Mouse (Mus musculus) heart, postnatal 0 days (tissue): Measurements from ENCODE around the gene Pfdn6. TPM values are rescaled to one million over a fixed set of nuclear protein-coding genes. Genes with fewer than 3 reads are reported as not detected.

Experiments used
- polyA plus RNA-seq: library from polyadenylated mRNA; unstranded; fragments of >200 nt; fragmentation: Nextera tagmentation; extraction: Ambion mirVana; gene quantifications from 2 replicates; pipeline ENCODE4 v1.2.1, GENCODE M21; 2015
- total RNA-seq: library from RNA; depleted of rRNA; stranded (reverse); fragments of >200 nt; gene quantifications from 2 replicates; pipeline ENCODE4 v1.2.3, GENCODE M21; 2014; ENCODE audit warnings: low replicate concordance; rRNA removed

Gene Pfdn6
- total and polyA plus RNA-seq, 2 experiments from 2014 or later = 77.4 to 123 TPM

Other genes with a start within 250 kb of the Pfdn6 start
Only the 30 nearest of the 31 such genes appear.
- 117 and 124 TPM in 2 replicates for gene March2, start 221.7 kb downstream of the Pfdn6 start, total RNA-seq
- 87.6 and 88.5 TPM in 2 replicates for gene March2, start 221.7 kb downstream of the Pfdn6 start, polyA plus RNA-seq
- 58.6 and 87.8 TPM in 2 replicates for gene Rab11b, start 179.8 kb downstream of the Pfdn6 start, total RNA-seq
- 382 and 425 TPM in 2 replicates for gene Rab11b, start 179.8 kb downstream of the Pfdn6 start, polyA plus RNA-seq
- 35.2 and 79.3 TPM in 2 replicates for gene Angptl4, start 158.5 kb downstream of the Pfdn6 start, total RNA-seq
- 59.2 and 124 TPM in 2 replicates for gene Angptl4, start 158.5 kb downstream of the Pfdn6 start, polyA plus RNA-seq
- 33.3 and 68.7 TPM in 2 replicates for gene Kank3, start 129.8 kb downstream of the Pfdn6 start, total RNA-seq
- 46.1 and 50.8 TPM in 2 replicates for gene Kank3, start 129.8 kb downstream of the Pfdn6 start, polyA plus RNA-seq
- gene Rps28, start 115.8 kb downstream of the Pfdn6 start, total RNA-seq = 127 and 305 TPM in 2 replicates
- 622 and 631 TPM in 2 replicates for gene Rps28, start 115.8 kb downstream of the Pfdn6 start, polyA plus RNA-seq
- gene Ndufa7, start 115.8 kb downstream of the Pfdn6 start, total RNA-seq = 467 and 766 TPM in 2 replicates
- 899 and 938 TPM in 2 replicates for gene Ndufa7, start 115.8 kb downstream of the Pfdn6 start, polyA plus RNA-seq
- 17.3 and 24.0 TPM in 2 replicates for gene Cd320, start 97.3 kb downstream of the Pfdn6 start, total RNA-seq
- 37.3 and 41.6 TPM in 2 replicates for gene Cd320, start 97.3 kb downstream of the Pfdn6 start, polyA plus RNA-seq
- not detected in 2 replicates for gene Gm7029, start 66.5 kb downstream of the Pfdn6 start, total RNA-seq
- gene Gm7029, start 66.5 kb downstream of the Pfdn6 start, polyA plus RNA-seq = not detected in 2 replicates
- 17.0 and 30.1 TPM in 2 replicates for gene Kifc1, start 49.7 kb downstream of the Pfdn6 start, total RNA-seq
- 2.0 and 2.1 TPM in 2 replicates for gene Kifc1, start 49.7 kb downstream of the Pfdn6 start, polyA plus RNA-seq
- not detected in 2 replicates for gene Platr17, start 35.2 kb downstream of the Pfdn6 start, total RNA-seq
- gene Platr17, start 35.2 kb downstream of the Pfdn6 start, polyA plus RNA-seq = not detected in 2 replicates
- 15.2 and 19.3 TPM in 2 replicates for gene Daxx, start 30.9 kb downstream of the Pfdn6 start, total RNA-seq
- gene Daxx, start 30.9 kb downstream of the Pfdn6 start, polyA plus RNA-seq = 18.0 and 20.0 TPM in 2 replicates
- gene Tapbp, start 24.4 kb downstream of the Pfdn6 start, total RNA-seq = 50.9 and 84.1 TPM in 2 replicates
- gene Tapbp, start 24.4 kb downstream of the Pfdn6 start, polyA plus RNA-seq = 47.6 and 51.3 TPM in 2 replicates
- gene Zbtb22, start 24.4 kb downstream of the Pfdn6 start, total RNA-seq = 29.1 and 42.9 TPM in 2 replicates
- 10.1 and 12.0 TPM in 2 replicates for gene Zbtb22, start 24.4 kb downstream of the Pfdn6 start, polyA plus RNA-seq
- gene Rgl2, start 10.8 kb downstream of the Pfdn6 start, total RNA-seq = 63.1 and 144 TPM in 2 replicates
- gene Rgl2, start 10.8 kb downstream of the Pfdn6 start, polyA plus RNA-seq = 21.1 and 21.9 TPM in 2 replicates
- gene Wdr46, start 317 bp upstream of the Pfdn6 start, total RNA-seq = 6.7 and 10.9 TPM in 2 replicates
- gene Wdr46, start 317 bp upstream of the Pfdn6 start, polyA plus RNA-seq = 8.9 and 11.1 TPM in 2 replicates
- gene B3galt4, start 11.1 kb upstream of the Pfdn6 start, total RNA-seq = 0.53 and 0.70 TPM in 2 replicates
- gene B3galt4, start 11.1 kb upstream of the Pfdn6 start, polyA plus RNA-seq = 5.5 and 6.1 TPM in 2 replicates
- gene Vps52, start 15.5 kb upstream of the Pfdn6 start, total RNA-seq = 28.2 and 31.8 TPM in 2 replicates
- 27.8 TPM in 2 replicates for gene Vps52, start 15.5 kb upstream of the Pfdn6 start, polyA plus RNA-seq
- gene Rps18, start 15.7 kb upstream of the Pfdn6 start, total RNA-seq = 1,548 and 1,735 TPM in 2 replicates
- gene Rps18, start 15.7 kb upstream of the Pfdn6 start, polyA plus RNA-seq = 845 and 880 TPM in 2 replicates
- gene H2-K1, start 60.0 kb upstream of the Pfdn6 start, total RNA-seq = 61.0 and 84.5 TPM in 2 replicates
- gene H2-K1, start 60.0 kb upstream of the Pfdn6 start, polyA plus RNA-seq = 42.9 and 48.4 TPM in 2 replicates
- 22.5 and 48.5 TPM in 2 replicates for gene Ring1, start 84.3 kb upstream of the Pfdn6 start, total RNA-seq
- 10.3 and 11.9 TPM in 2 replicates for gene Ring1, start 84.3 kb upstream of the Pfdn6 start, polyA plus RNA-seq
- 80.6 and 101 TPM in 2 replicates for gene H2-Ke6, start 87.7 kb upstream of the Pfdn6 start, total RNA-seq
- gene H2-Ke6, start 87.7 kb upstream of the Pfdn6 start, polyA plus RNA-seq = 58.5 and 64.6 TPM in 2 replicates
- gene Slc39a7, start 91.3 kb upstream of the Pfdn6 start, total RNA-seq = 88.7 and 97.2 TPM in 2 replicates
- 79.7 and 85.4 TPM in 2 replicates for gene Slc39a7, start 91.3 kb upstream of the Pfdn6 start, polyA plus RNA-seq
- 29.4 and 36.6 TPM in 2 replicates for gene Rxrb, start 91.5 kb upstream of the Pfdn6 start, total RNA-seq
- gene Rxrb, start 91.5 kb upstream of the Pfdn6 start, polyA plus RNA-seq = 28.4 and 31.2 TPM in 2 replicates
- gene Col11a2, start 99.1 kb upstream of the Pfdn6 start, total RNA-seq = 1.4 and 1.9 TPM in 2 replicates
- gene Col11a2, start 99.1 kb upstream of the Pfdn6 start, polyA plus RNA-seq = 0.25 and 0.29 TPM in 2 replicates
- not detected in 2 replicates for gene H2-Oa, start 152.0 kb upstream of the Pfdn6 start, total RNA-seq
- gene H2-Oa, start 152.0 kb upstream of the Pfdn6 start, polyA plus RNA-seq = not detected in 2 replicates
- 2.6 and 7.2 TPM in 2 replicates for gene H2-DMa, start 179.2 kb upstream of the Pfdn6 start, total RNA-seq
- 4.2 and 4.6 TPM in 2 replicates for gene H2-DMa, start 179.2 kb upstream of the Pfdn6 start, polyA plus RNA-seq
- 83.2 and 87.5 TPM in 2 replicates for gene Brd2, start 182.3 kb upstream of the Pfdn6 start, total RNA-seq
- 33.4 and 38.4 TPM in 2 replicates for gene Brd2, start 182.3 kb upstream of the Pfdn6 start, polyA plus RNA-seq
- gene H2-DMb2, start 203.0 kb upstream of the Pfdn6 start, total RNA-seq = 1.5 TPM in 1 of 2 replicates, not detected in the other
- 0.33 and 0.38 TPM in 2 replicates for gene H2-DMb2, start 203.0 kb upstream of the Pfdn6 start, polyA plus RNA-seq
- gene H2-DMb1, start 212.7 kb upstream of the Pfdn6 start, total RNA-seq = 0.19 TPM in 1 of 2 replicates, not detected in the other
- 0.65 and 0.90 TPM in 2 replicates for gene H2-DMb1, start 212.7 kb upstream of the Pfdn6 start, polyA plus RNA-seq
- gene Tap1, start 247.2 kb upstream of the Pfdn6 start, total RNA-seq = 8.8 and 10.7 TPM in 2 replicates
- gene Tap1, start 247.2 kb upstream of the Pfdn6 start, polyA plus RNA-seq = 2.7 and 3.7 TPM in 2 replicates